Mouse (Mus musculus): ENCODE measurements around the gene Frrs1l.

Frrs1l gene

GRCm38 (mm10) chr4:57003886-57004285, 13.7 kb upstream of the Frrs1l start:
- CTCF ChIA-PET: interaction anchor here (0.6 to 2.4 kb wide), 5 partner anchors 13 to 318 kb away, joined by 3 to 9 read pairs (median 4); no protein-coding TSS in a partner anchor
- POLR2A ChIA-PET: interaction anchor here in 2 of 4 experiments (1.2 to 1.5 kb wide), 5 partner anchors 9 to 172 kb away, joined by 3 to 6 read pairs (median 4); no protein-coding TSS in a partner anchor

DNA sequence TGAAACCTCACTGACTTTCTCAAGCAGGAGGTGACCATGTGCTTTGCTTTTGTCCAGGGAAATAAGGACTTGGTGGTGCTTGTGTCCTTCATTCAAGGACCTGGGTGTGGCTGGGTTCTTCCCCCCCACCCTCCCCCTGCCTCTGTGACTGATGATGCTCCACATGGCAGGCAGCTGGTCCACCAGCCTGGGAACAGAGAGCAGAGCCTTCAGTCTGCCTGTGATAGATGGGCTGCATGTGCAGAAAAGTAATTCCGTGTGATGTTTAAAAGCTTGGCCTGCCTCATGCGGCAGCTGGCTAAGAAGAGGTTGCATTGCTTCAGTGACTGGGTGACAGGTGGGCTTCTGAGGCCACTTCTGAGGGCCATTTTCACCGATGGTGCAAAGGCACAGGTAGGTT, 12.6 kb upstream of the Frrs1l start:
- POLR2A ChIA-PET: no interaction called here
- CTCF ChIA-PET: interaction anchor here in 1 of 4 experiments (0.7 kb wide), 1 partner anchor 70 kb away, joined by 4 read pairs; no protein-coding TSS in a partner anchor

DNA sequence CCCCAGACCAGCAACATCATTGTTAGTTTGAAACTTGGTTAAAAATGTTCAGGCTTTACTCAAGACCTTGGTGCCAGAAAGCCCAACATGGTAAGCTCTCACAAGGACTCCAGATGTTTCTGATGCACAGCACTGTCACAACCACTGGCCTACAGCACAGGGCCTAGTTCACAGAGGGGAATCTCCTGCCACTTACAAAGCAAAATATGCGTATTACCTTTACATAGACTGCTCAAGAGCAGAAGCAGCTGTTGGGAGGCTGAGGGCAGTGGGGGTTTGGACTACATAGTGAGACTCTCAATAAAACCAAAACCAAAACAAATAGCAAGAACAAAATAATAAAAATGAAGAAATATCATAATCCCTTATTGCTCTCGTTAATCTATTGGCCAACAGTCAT, 11.2 kb upstream of the Frrs1l start:
- POLR2A ChIA-PET: interaction anchor here in 1 of 4 experiments (0.9 to 1.1 kb wide), 2 partner anchors 45 to 52 kb away, joined by 3 read pairs; no protein-coding TSS in a partner anchor
- CTCF ChIA-PET: interaction anchor here in 1 of 4 experiments (0.7 kb wide), 1 partner anchor 114 kb away, joined by 9 read pairs; no protein-coding TSS in a partner anchor

GRCm38 (mm10) chr4:56993331-56993730, 3.1 kb upstream of the Frrs1l start:
- CTCF ChIA-PET: no interaction called here
- POLR2A ChIA-PET: interaction anchor here in 2 of 4 experiments (0.6 to 1.8 kb wide), 2 partner anchors 45 to 64 kb away, joined by 3 to 4 read pairs; no protein-coding TSS in a partner anchor

- CTCF ChIA-PET: no interaction called here
- POLR2A ChIA-PET: interaction anchor here in 1 of 4 experiments (1.5 to 1.8 kb wide), 2 partner anchors 13 to 44 kb away, joined by 3 to 4 read pairs; no protein-coding TSS in a partner anchor
Measured at GRCm38 (mm10) chr4:56991951-56992350, 1.8 kb upstream of the Frrs1l start.

DNA sequence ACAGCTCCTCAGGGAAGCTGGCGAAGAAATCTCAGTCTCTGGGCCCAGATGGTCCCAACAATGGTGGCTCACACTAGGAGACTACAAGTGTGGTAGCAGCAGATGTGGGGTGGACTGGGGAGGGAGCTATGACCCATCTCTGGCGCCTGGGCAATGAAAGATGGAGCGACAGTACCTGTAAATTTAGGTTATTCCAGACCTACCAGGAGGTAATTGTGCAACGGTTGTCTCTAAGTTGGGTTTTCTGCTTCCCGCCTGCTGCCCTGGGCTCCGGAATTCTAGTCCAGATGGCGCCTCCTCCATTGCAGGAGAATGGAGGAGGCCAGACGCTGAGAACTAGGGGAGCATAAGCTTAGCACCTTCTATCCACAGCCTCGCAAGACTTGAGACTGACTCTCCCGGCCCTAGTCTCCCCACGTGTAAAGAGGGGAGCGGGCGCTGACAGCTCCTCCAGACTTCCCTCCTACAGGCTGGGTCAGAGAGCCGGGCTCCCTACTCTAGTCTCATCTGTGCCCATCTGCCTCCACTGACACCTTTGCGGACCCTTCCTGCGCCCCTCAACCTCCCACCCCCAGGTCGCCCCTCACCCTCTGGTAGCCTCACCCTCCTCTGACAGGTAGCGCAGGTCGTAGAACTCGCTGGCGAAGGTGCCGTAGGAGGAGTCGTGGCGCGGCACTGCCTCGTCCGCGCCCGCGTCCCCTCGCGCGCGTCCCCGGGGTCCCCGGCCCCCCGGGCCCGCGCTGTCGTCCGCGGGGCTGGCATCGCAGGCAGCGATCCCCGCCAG, 568 bp downstream of the Frrs1l start:
- ChIA-PET CTCF (interaction anchor here in 2 of 4 experiments (0.5 to 1.6 kb wide), 2 partner anchors 27 to 293 kb away, joined by 4 to 5 read pairs; no protein-coding TSS in a partner anchor), POLR2A (interaction anchor here in 2 of 4 experiments (0.8 to 1.6 kb wide), 18 partner anchors 10 to 227 kb away, joined by 3 to 7 read pairs (median 3); partner anchors contain the start of genes Elp1 (in 1 of the 2) and Fam206a (in 1 of the 2))

DNA sequence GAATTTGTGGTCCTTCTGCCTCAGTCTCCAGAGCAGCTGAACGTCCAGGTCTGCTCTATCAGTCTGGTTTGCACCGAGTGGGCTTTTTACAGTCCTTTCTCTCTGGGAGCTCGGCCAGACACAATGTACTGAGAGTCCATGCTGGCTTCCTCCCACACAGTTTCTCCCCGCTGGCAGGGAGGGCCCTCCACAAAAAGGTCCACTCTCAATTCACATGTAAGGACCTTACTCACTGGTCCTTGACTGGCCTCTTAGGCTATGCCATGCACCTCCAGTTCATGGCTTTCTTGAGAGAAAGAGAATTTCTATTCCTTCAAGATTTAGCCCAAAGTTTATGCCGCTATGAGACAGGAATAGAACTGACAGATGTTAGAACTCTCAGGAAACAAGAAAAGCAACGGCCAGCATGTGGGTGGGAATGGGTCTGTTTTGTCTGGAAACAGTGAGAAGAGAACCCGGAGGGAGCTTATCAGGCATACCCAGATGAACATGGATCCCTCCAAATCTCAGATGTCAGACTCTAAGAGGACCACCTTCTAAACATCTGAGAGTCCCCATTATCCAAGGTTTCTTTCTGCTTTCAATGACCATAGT, 24.5 kb downstream of the Frrs1l start:
- CTCF ChIA-PET: interaction anchor here in 3 of 4 experiments (0.6 to 1.2 kb wide), 11 partner anchors 10 to 412 kb away, joined by 3 to 4 read pairs (median 3); no protein-coding TSS in a partner anchor
- POLR2A ChIA-PET: interaction anchor here in 2 of 4 experiments (1.2 to 3.7 kb wide), 7 partner anchors 9 to 35 kb away, joined by 3 to 17 read pairs (median 4); no protein-coding TSS in a partner anchor

GRCm38 (mm10) chr4:56963687-56964086, 26.5 kb downstream of the Frrs1l start:
- ChIA-PET CTCF (interaction anchor here in 2 of 4 experiments (0.6 kb wide), 2 partner anchors 8 to 20 kb away, joined by 3 to 4 read pairs; no protein-coding TSS in a partner anchor), POLR2A (interaction anchor here in 1 of 4 experiments (1.0 kb wide), 1 partner anchor 16 kb away, joined by 3 read pairs; no protein-coding TSS in a partner anchor)

GRCm38 (mm10) chr4:56961320-56961925, 28.8 kb downstream of the Frrs1l start:
- ChIA-PET CTCF (interaction anchor here in 1 of 4 experiments (0.6 kb wide), 1 partner anchor 55 kb away, joined by 3 read pairs; no protein-coding TSS in a partner anchor), POLR2A (interaction anchor here in 2 of 4 experiments (0.9 to 1.8 kb wide), 4 partner anchors 13 to 56 kb away, joined by 3 to 9 read pairs (median 3); partner anchors contain the start of gene Tmem245 (in 1 of the 2))

DNA sequence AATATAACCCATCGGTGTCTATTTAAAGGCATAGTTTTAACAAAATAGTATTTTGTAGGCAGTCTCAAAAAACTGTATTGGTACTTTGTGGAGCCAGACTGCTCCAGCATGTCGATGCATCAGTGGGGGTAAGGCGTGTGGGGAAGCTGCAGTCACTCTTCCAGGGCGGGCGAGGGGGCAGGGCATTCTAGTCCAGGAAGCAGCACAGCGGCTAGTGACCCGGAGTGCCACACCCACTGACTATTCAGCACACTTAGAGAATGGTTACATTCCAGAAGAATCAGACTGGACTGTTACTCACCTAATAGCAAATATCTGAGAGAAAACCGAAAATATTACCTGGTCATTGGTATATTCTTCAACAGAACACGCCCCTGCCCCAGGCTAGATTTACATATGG, 32.7 kb downstream of the Frrs1l start:
- ChIA-PET CTCF (interaction anchor here in 2 of 4 experiments (0.6 to 1.3 kb wide), 3 partner anchors 25 to 188 kb away, joined by 3 to 4 read pairs (median 4); no protein-coding TSS in a partner anchor), POLR2A (interaction anchor here in 2 of 4 experiments (0.6 to 7.6 kb wide), 6 partner anchors 8 to 208 kb away, joined by 3 to 105 read pairs (median 4); no protein-coding TSS in a partner anchor)

DNA sequence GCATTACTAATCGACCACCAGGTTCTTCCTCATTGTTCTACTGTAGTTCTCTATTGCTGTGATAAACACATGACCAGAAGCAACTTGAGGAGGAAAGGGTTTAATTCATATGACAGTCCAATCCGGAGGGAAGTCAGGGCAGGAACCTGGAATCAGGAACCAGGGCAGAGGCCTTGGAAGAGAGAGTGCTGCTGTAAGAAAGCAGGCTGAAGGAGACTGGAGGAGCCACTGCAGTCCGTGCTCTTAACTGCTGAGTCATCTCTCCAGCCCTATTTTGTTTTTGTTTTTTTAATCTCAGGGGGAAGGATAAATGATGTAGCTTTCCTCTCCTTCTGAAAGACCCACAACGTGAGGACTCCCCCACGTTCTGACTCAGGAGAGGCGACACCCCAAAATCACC, 37.0 kb downstream of the Frrs1l start:
- POLR2A ChIA-PET: interaction anchor here in 3 of 4 experiments (0.7 to 7.6 kb wide), 4 partner anchors 11 to 58 kb away, joined by 3 to 105 read pairs (median 3); no protein-coding TSS in a partner anchor

GRCm38 (mm10) chr4:56951701-56952100, 38.5 kb downstream of the Frrs1l start:
- ChIA-PET CTCF (interaction anchor here in 1 of 4 experiments (0.6 kb wide), 1 partner anchor 123 kb away, joined by 10 read pairs; no protein-coding TSS in a partner anchor), POLR2A (interaction anchor here in 3 of 4 experiments (0.5 to 2.3 kb wide), 10 partner anchors 8 to 1488 kb away, joined by 3 to 7 read pairs (median 3); partner anchors contain the start of gene Ctnnal1 (in 1 of the 3))

More for the DNA sequence above, 37.0 kb downstream of the Frrs1l start:
- CTCF ChIA-PET: no interaction called here

DNA sequence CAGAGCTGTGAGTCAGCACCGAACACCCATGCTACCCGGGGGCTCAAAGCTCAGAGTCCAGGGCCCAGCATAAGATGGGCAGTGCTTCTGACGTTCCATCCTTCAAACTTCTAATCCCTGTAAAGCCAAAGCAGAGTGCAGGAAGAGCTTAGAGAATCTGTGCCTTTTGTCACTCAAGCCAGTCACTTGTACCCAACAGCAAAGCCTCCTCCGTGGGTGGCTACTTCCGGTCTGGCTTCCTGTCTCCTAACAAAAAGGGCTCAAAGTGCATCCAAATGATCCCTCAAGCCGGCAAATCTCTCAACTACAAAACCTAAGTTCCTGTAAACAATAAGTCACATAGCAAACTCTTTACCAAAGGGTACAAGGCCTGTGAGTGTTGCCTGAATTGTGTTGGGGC, 40.7 kb downstream of the Frrs1l start:
- ChIA-PET CTCF (interaction anchor here in 1 of 4 experiments (0.7 kb wide), 1 partner anchor 195 kb away, joined by 3 read pairs; no protein-coding TSS in a partner anchor), POLR2A (interaction anchor here in 2 of 4 experiments (0.8 to 4.8 kb wide), 28 partner anchors 8 to 1472 kb away, joined by 3 to 70 read pairs (median 4); partner anchors contain the start of genes Ctnnal1 (in 1 of the 2), Frrs1l (in 1 of the 2) and Ptpn3 (in 1 of the 2))

DNA sequence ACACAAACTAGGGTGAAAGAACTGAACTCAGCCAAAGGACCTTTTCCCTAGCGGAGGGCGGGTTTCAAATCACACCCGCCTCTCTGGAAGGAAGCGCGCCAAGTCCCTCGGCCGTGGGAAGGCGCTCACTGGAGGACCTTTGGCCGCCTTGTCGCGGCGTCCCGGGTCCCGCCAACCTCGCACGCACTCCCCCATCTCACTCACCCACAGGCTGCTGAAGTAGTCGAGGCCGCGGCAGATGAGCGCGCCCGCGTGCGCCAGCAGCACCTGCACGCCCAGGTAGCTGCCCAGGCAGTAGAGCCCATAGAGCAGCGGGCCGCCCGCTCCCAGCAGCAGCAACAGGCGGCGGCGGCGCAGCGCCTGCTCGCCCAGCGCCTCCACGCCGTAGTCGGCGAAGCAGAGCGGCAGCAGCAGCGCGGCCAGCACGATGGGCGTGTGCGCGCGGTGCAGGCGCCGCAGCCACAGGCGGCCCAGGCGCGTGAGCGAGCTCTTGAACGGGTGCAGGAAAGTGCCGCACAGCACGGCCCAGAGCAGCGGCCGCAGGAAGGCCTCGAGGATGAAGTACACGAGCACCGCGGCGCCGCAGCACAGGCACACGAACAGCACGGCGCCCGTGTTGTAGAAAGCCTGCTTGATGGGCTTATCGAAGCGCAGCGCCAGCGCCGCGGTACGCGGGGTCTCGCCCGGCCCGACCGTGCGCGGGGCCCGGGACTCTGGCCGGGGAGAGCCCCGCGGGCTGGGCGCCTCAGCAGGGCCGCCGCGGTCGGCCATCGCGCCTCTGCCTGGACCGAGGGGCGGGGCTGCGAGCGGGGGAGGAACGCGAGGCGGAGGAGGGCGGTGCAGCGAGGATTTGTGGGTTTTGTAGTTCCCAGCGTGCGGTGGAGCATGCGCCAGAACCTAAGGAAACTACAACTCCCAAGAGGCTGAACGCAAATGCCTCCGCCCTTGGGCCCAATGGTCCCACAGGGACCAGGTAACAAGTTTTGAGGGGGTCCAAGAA, 43.2 kb downstream of the Frrs1l start, which contains the start of gene Tmem245:
TSS of gene Tmem245 (minus strand) at position 797 of the 1,000 bp plus-strand sequence.
- CTCF ChIA-PET: no interaction called here
- POLR2A ChIA-PET: interaction anchor here (0.6 to 4.8 kb wide), 16 partner anchors 9 to 368 kb away, joined by 3 to 70 read pairs (median 4); partner anchors contain the start of gene Actl7b (in 1 of the 4)

GRCm38 (mm10) chr4:56946180-56946579, 44.0 kb downstream of the Frrs1l start:
- CTCF ChIA-PET: interaction anchor here in 1 of 4 experiments (2.0 kb wide), 1 partner anchor 13 kb away, joined by 6 read pairs; no protein-coding TSS in a partner anchor
- POLR2A ChIA-PET: interaction anchor here in 3 of 4 experiments (0.8 to 8.2 kb wide), 12 partner anchors 9 to 39 kb away, joined by 3 to 105 read pairs (median 8); no protein-coding TSS in a partner anchor

DNA sequence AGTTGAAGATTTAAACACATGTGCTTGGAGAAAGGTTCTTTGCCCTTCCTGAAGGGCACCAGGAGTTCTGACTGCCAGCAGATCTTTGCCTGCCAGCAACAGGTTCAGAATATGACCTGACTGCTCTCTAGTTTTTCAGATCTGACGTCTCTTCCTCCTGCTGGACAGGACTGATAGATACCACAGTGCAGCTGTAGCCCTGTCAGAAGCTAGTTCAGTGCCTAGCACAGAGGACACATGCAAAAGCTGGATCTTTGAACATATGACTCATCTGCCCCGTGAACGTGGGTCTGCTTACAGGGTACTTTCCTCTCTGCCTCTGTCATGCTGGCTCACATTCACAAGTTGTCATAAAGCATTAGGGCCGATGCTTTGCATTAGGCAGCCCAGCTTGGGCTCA, 45.9 kb downstream of the Frrs1l start:
- POLR2A ChIA-PET: interaction anchor here in 3 of 4 experiments (0.6 to 8.2 kb wide), 8 partner anchors 11 to 242 kb away, joined by 3 to 105 read pairs (median 21); no protein-coding TSS in a partner anchor

More for the DNA sequence above, 45.9 kb downstream of the Frrs1l start:
- CTCF ChIA-PET: interaction anchor here in 1 of 4 experiments (0.9 to 2.0 kb wide), 2 partner anchors 11 to 14 kb away, joined by 3 to 6 read pairs; no protein-coding TSS in a partner anchor

Data from embryonic stem cell, embryonic (primary cell).